26 mouse cellular contexts compared by ENCODE assay signal in the genomic region with DNA sequence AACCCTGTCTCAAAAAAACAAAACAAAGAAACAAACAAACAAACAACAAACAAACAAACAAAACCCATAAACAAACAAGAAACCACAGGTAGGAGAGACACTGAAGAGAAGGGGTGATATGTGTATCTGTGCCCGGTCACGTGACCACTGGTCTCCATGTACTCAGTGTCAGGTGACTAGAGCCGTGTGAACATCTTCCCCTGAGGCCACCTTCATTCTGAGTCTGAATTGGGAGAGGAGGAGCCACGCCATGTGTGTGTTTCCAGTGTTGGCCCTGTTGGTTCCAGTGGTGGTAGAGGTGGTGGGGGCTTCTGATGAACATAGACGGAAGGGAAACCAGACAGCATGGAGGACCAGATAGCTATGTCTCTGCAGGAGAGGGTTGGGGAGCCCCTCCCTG.
"Had no signal": no experiment of that assay in that cellular context is flagged by ENCODE, and none has a peak within 500 bp of the region (broad histone marks: within the 10 kb centered on the region; RNA-seq: fewer than 3 reads in every experiment).

No protein-coding gene starts in this region.

- ATAC-seq: forebrain, embryonic 13.5 days; forebrain, embryonic 14.5 days; forebrain, embryonic 15.5 days; forebrain, embryonic 16.5 days; forebrain, postnatal 0 days had no signal

- H3K4me3 ChIP-seq: embryonic facial prominence, embryonic 10.5 days; embryonic facial prominence, embryonic 12.5 days; embryonic facial prominence, embryonic 13.5 days; embryonic facial prominence, embryonic 15.5 days; erythroblast, embryonic 14.5 days; forebrain, embryonic 10.5 days; forebrain, embryonic 12.5 days; forebrain, embryonic 13.5 days; forebrain, embryonic 15.5 days; gastrocnemius, adult 2 months; heart, adult 2 months had no signal

- H3K4me1 ChIP-seq: embryonic facial prominence, embryonic 10.5 days; embryonic facial prominence, embryonic 12.5 days; embryonic facial prominence, embryonic 13.5 days; embryonic facial prominence, embryonic 15.5 days; forebrain, embryonic 10.5 days; forebrain, embryonic 12.5 days; forebrain, embryonic 15.5 days had no signal

- H3K4me2 ChIP-seq: embryonic facial prominence, embryonic 12.5 days; embryonic facial prominence, embryonic 13.5 days; embryonic facial prominence, embryonic 15.5 days; forebrain, embryonic 12.5 days; forebrain, embryonic 13.5 days; forebrain, embryonic 15.5 days had no signal

- H3K27me3 ChIP-seq: embryonic facial prominence, embryonic 12.5 days; embryonic facial prominence, embryonic 13.5 days; embryonic facial prominence, embryonic 15.5 days; forebrain, embryonic 12.5 days; forebrain, embryonic 13.5 days; forebrain, embryonic 15.5 days had no signal

- H3K9me3 ChIP-seq: forebrain, embryonic 12.5 days; forebrain, embryonic 15.5 days had no signal

- H3K9ac ChIP-seq: embryonic facial prominence, embryonic 12.5 days; embryonic facial prominence, embryonic 13.5 days; embryonic facial prominence, embryonic 15.5 days; forebrain, embryonic 12.5 days; forebrain, embryonic 13.5 days; forebrain, embryonic 15.5 days; forebrain, postnatal 0 days had no signal

- DNase-seq: cerebellum, adult 9-11 months; cerebellum, postnatal 10 days; cerebellum, postnatal 14 days; cerebellum, postnatal 25 days; cerebellum, postnatal 36 days; embryo, embryonic 11 days; forebrain, postnatal 0 days; gastrocnemius, adult 2 months; gastrocnemius, postnatal 10 days; gastrocnemius, postnatal 14 days; gastrocnemius, postnatal 25 days; gastrocnemius, postnatal 36 days; heart, adult 11 months; heart, adult 18-20 months; heart, adult 2 months had no signal

- H3K27ac ChIP-seq: embryonic facial prominence, embryonic 10.5 days; embryonic facial prominence, embryonic 12.5 days; embryonic facial prominence, embryonic 13.5 days; embryonic facial prominence, embryonic 15.5 days; forebrain, embryonic 10.5 days; forebrain, embryonic 12.5 days; forebrain, embryonic 13.5 days; forebrain, embryonic 15.5 days; gastrocnemius, adult 2 months; heart, adult 2 months had no signal

- H3K36me3 ChIP-seq: embryonic facial prominence, embryonic 12.5 days; embryonic facial prominence, embryonic 15.5 days; forebrain, embryonic 12.5 days; forebrain, embryonic 15.5 days had no signal
